In the genomic region with DNA sequence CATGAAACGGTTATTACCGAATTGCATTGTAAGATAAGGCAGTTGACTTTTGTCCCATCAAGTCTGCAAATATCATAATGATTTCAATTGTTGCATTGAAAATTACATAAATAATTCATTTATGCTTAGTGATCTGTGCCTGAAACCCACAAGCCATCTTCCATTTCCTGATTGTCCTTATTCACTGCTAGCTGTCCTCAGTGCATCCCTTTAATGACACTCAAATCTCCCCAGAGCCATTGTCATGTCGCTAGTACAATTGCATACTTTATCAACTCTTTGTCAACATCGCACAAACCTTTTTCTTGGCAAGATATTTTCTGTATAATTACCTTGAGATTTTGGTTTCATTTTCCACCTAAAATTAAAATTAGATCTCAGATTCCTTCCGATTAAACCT, we compare ENCODE assay signal across 24 mouse cellular contexts.
"Had no signal": no experiment of that assay in that cellular context is flagged by ENCODE, and none has a peak within 500 bp of the region (broad histone marks: within the 10 kb centered on the region; RNA-seq: fewer than 3 reads in every experiment).

No protein-coding gene starts in this region.

- DNase-seq: kidney, adult 2 months; kidney, postnatal 10 days; kidney, postnatal 36 days; layer of hippocampus, postnatal 36 days; left cerebral cortex, postnatal 4 days; liver, postnatal 0 days; lung, embryonic 14.5 days; right cerebral cortex, adult 18-20 months; right cerebral cortex, postnatal 14 days; right cerebral cortex, postnatal 4 days; thymus, adult 2 months; thymus, postnatal 14 days; thymus, postnatal 4 days had no signal

- H3K4me2 ChIP-seq: limb, embryonic 12.5 days; limb, embryonic 15.5 days; liver, embryonic 11.5 days; lung, embryonic 14.5 days; neural tube, embryonic 13.5 days had no signal

- H3K4me3 ChIP-seq: left cerebral cortex, adult 2 months; limb, embryonic 12.5 days; limb, embryonic 15.5 days; myocyte; neural tube, embryonic 13.5 days had no signal

- H3K9ac ChIP-seq: limb, embryonic 12.5 days; limb, embryonic 15.5 days; liver, embryonic 14.5 days; liver, postnatal 0 days; lung, embryonic 14.5 days; neural tube, embryonic 13.5 days had no signal

- H3K36me3 ChIP-seq: limb, embryonic 12.5 days; limb, embryonic 15.5 days; neural tube, embryonic 13.5 days had no signal

- H3K27ac ChIP-seq: left cerebral cortex, adult 2 months; limb, embryonic 12.5 days; limb, embryonic 15.5 days; liver, embryonic 14.5 days; macrophage; neural tube, embryonic 13.5 days; stomach, postnatal 0 days had no signal

- H3K27me3 ChIP-seq: limb, embryonic 12.5 days; limb, embryonic 15.5 days; neural tube, embryonic 13.5 days had no signal

- H3K4me1 ChIP-seq: limb, embryonic 12.5 days; limb, embryonic 15.5 days had no signal

- ATAC-seq: intestine, postnatal 0 days; liver, postnatal 0 days; lung, postnatal 0 days had no signal

- H3K9me3 ChIP-seq: limb, embryonic 12.5 days; limb, embryonic 15.5 days; neural tube, embryonic 13.5 days had no signal
